Mouse (Mus musculus): ENCODE results near the gene Ube2dnl2. TPM values are rescaled to one million over a fixed set of nuclear protein-coding genes. Genes with fewer than 3 reads are reported as not detected.

The Ube2dnl2 gene
- polyA plus RNA-seq (2015; fragmentation: Nextera tagmentation; extraction: Ambion mirVana) = not detected in 2 replicates

DNA sequence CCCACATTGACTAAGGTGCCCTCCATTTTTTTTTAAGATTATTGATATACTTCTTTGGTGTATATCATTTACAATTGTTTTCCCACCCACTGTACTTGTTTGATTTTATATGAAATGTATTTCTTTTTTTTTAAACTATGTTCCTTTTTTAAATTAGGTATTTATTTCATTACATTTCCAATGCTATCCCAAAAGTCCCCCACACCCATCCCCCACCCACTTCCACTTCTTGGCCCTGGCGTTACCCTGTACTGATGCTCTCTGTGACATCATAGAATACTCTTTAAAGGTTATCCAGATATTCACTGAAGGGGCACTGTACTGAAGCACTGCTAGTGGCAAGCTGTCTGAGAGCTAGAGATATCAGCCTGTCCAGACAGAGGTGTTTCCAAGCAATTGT is at the start of gene Ube2dnl2:
Ube2dnl2 (plus strand) TSS at position 301 of the 400 bp plus-strand sequence.
- ATAC-seq (ENCODE audit: insufficient read depth, low FRiP score) = no peak
- 72% methylated on average over 1 of the region's 1 CpGs for WGBS
- H3K27ac ChIP-seq (ENCODE audit: low read length) = no peak within 1 kb of the TSS
- H3K4me3 ChIP-seq (replicated peaks; ENCODE audit: low read length) = no peak within 1 kb of the TSS
- no peaks in the 10 kb centered on the region for H3K36me3 ChIP-seq (ENCODE audit: control insufficient read depth, insufficient read depth, low read length)
- H3K9me3 ChIP-seq (replicated peaks; ENCODE audit: control insufficient read depth, low read length) = no peaks in the 10 kb centered on the region
- no peaks in the 10 kb centered on the region for H3K27me3 ChIP-seq (ENCODE audit: control insufficient read depth, insufficient read depth, low read length)
- H3K4me2 ChIP-seq (ENCODE audit: low read depth, low read length) = no peak within 1 kb of the TSS
- H3K4me1 ChIP-seq (ENCODE audit: control insufficient read depth, insufficient read depth, low read length) = no peaks in the 10 kb centered on the region
- no peak within 1 kb of the TSS for H3K9ac ChIP-seq (ENCODE audit: low read length)

GRCm38 (mm10) chrX:114895489-114895888 is 11.9 kb upstream of the Ube2dnl2 start:
- no peaks in the 10 kb centered on the region for H3K36me3 ChIP-seq (ENCODE audit: control insufficient read depth, insufficient read depth, low read length)
- no peak overlapping the region for H3K9ac ChIP-seq (ENCODE audit: low read length)
- H3K27me3 ChIP-seq (ENCODE audit: control insufficient read depth, insufficient read depth, low read length) = no peaks in the 10 kb centered on the region
- H3K9me3 ChIP-seq (replicated peaks; ENCODE audit: control insufficient read depth, low read length) = no peaks in the 10 kb centered on the region
- no peak for ATAC-seq (ENCODE audit: insufficient read depth, low FRiP score)
- no peak overlapping the region for H3K27ac ChIP-seq (ENCODE audit: low read length)
- no peaks in the 10 kb centered on the region for H3K4me1 ChIP-seq (ENCODE audit: control insufficient read depth, insufficient read depth, low read length)
- H3K4me3 ChIP-seq (replicated peaks; ENCODE audit: low read length) = no peak overlapping the region
- no peak overlapping the region for H3K4me2 ChIP-seq (ENCODE audit: low read depth, low read length)

DNA sequence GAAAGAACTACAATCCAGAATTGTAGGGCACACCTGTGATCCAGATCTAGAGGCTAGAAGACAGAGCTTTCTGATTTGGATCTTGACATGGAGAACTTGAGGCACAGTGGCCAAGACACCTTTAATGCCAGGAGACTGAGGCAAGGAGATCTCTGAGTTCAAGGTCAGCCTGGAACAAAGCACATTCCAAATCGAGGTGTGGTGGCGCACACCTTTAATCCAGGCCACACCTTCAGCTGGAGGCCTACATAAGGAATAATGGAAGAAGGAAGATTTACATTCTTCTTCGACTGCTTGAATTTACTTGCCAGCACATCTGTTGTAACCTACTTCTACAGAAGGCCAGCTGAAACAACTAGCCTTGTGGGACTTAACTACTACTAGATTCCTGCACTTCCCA is 9.9 kb upstream of the Ube2dnl2 start:
- Histone ChIP-seq H3K4me3 (replicated peaks; ENCODE audit: low read length) (no peak overlapping the region), H3K27me3 (ENCODE audit: control insufficient read depth, insufficient read depth, low read length) (no peaks in the 10 kb centered on the region), H3K36me3 (ENCODE audit: control insufficient read depth, insufficient read depth, low read length) (no peaks in the 10 kb centered on the region), H3K4me1 (ENCODE audit: control insufficient read depth, insufficient read depth, low read length) (no peaks in the 10 kb centered on the region), H3K9ac (ENCODE audit: low read length) (no peak overlapping the region), H3K4me2 (ENCODE audit: low read depth, low read length) (no peak overlapping the region), H3K9me3 (replicated peaks; ENCODE audit: control insufficient read depth, low read length) (no peaks in the 10 kb centered on the region), H3K27ac (ENCODE audit: low read length) (no peak overlapping the region)
- no peak for ATAC-seq (ENCODE audit: insufficient read depth, low FRiP score)
- WGBS = 79% methylated on average over 3 of the region's 3 CpGs

- H3K4me1 ChIP-seq (ENCODE audit: control insufficient read depth, insufficient read depth, low read length) = no peaks in the 10 kb centered on the region
- no peak overlapping the region for H3K4me2 ChIP-seq (ENCODE audit: low read depth, low read length)
- no peak overlapping the region for H3K9ac ChIP-seq (ENCODE audit: low read length)
- no peaks in the 10 kb centered on the region for H3K36me3 ChIP-seq (ENCODE audit: control insufficient read depth, insufficient read depth, low read length)
- H3K4me3 ChIP-seq (replicated peaks; ENCODE audit: low read length) = no peak overlapping the region
- H3K27ac ChIP-seq (ENCODE audit: low read length) = no peak overlapping the region
- no peaks in the 10 kb centered on the region for H3K9me3 ChIP-seq (replicated peaks; ENCODE audit: control insufficient read depth, low read length)
- no peaks in the 10 kb centered on the region for H3K27me3 ChIP-seq (ENCODE audit: control insufficient read depth, insufficient read depth, low read length)
- no peak for ATAC-seq (ENCODE audit: insufficient read depth, low FRiP score)
Observed at GRCm38 (mm10) chrX:114903391-114903790, 4.0 kb upstream of the Ube2dnl2 start.

DNA sequence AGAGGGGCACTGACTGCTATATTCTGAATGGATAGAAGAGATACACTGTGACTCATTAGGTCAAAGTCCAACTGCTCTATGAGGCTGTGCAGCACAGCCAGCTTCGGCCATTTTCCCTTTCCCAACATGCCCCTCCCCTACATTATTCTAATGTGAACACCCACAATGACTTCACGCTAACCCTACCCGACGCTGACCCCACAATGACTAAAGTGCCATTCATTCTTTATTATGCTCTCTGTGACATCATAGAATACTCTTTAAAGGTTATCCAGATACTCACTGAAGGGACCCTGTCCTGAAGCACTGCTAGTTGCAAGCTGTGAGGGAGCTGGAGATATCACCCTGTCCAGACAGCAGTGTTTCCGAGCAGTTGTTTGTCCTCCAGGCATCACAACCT is 2.7 kb upstream of the Ube2dnl2 start, which contains the start of gene Ube2dnl1:
Ube2dnl1 (plus strand) TSS at position 301 of the 400 bp plus-strand sequence.
- Histone ChIP-seq H3K4me3 (replicated peaks; ENCODE audit: low read length) (no peak within 1 kb of the TSS), H3K4me2 (ENCODE audit: low read depth, low read length) (no peak within 1 kb of the TSS), H3K9me3 (replicated peaks; ENCODE audit: control insufficient read depth, low read length) (no peaks in the 10 kb centered on the region), H3K4me1 (ENCODE audit: control insufficient read depth, insufficient read depth, low read length) (no peaks in the 10 kb centered on the region), H3K27me3 (ENCODE audit: control insufficient read depth, insufficient read depth, low read length) (no peaks in the 10 kb centered on the region), H3K9ac (ENCODE audit: low read length) (no peak within 1 kb of the TSS), H3K36me3 (ENCODE audit: control insufficient read depth, insufficient read depth, low read length) (no peaks in the 10 kb centered on the region), H3K27ac (ENCODE audit: low read length) (no peak within 1 kb of the TSS)
- ATAC-seq (ENCODE audit: insufficient read depth, low FRiP score) = no peak
- 75% methylated on average over 5 of the region's 5 CpGs for WGBS

GRCm38 (mm10) chrX:114955066-114955465 is 47.7 kb downstream of the Ube2dnl2 start:
- Histone ChIP-seq H3K27me3 (ENCODE audit: control insufficient read depth, insufficient read depth, low read length) (no peaks in the 10 kb centered on the region), H3K9ac (ENCODE audit: low read length) (no peak overlapping the region), H3K9me3 (replicated peaks; ENCODE audit: control insufficient read depth, low read length) (no peaks in the 10 kb centered on the region), H3K27ac (ENCODE audit: low read length) (no peak overlapping the region), H3K4me2 (ENCODE audit: low read depth, low read length) (no peak overlapping the region), H3K36me3 (ENCODE audit: control insufficient read depth, insufficient read depth, low read length) (no peaks in the 10 kb centered on the region), H3K4me1 (ENCODE audit: control insufficient read depth, insufficient read depth, low read length) (no peaks in the 10 kb centered on the region), H3K4me3 (replicated peaks; ENCODE audit: low read length) (no peak overlapping the region)
- WGBS = 41% methylated on average over 1 of the region's 1 CpGs
- no peak for ATAC-seq (ENCODE audit: insufficient read depth, low FRiP score)

Other genes starting within 250 kb of the Ube2dnl2 start
- not detected in 2 replicates for gene Ube2dnl1, start 2.6 kb upstream of the Ube2dnl2 start, polyA plus RNA-seq (2015; fragmentation: Nextera tagmentation; extraction: Ambion mirVana)

Measured in stomach, embryonic 16.5 days (tissue).